Mouse (Mus musculus) myocyte (in vitro differentiated cells): ENCODE results near the gene Olfml1. TPM values are rescaled to one million over a fixed set of nuclear protein-coding genes. Genes with fewer than 3 reads are reported as not detected.

Experiments
- H3K27me3 ChIP-seq: one replicate; pipeline ENCODE4 v1.6.1; 2011; ENCODE audit not compliant: control insufficient read depth, insufficient read depth, insufficient read length
- H3K36me3 ChIP-seq: one replicate; pipeline ENCODE4 v1.6.1; 2011; ENCODE audit not compliant: control insufficient read depth, insufficient read depth
- H3K4me2 ChIP-seq: one replicate; pipeline ENCODE4 v1.6.1; 2011; ENCODE audit warnings: low read depth, control low read depth
- H3K4me3 ChIP-seq: one replicate; pipeline ENCODE4 v1.5.1; 2011; ENCODE audit warnings: mild to moderate bottlenecking, control low read depth, moderate library complexity
- H3K79me2 ChIP-seq: one replicate; pipeline ENCODE4 v1.6.1; 2011; ENCODE audit not compliant: control insufficient read depth, insufficient read depth
- H3ac ChIP-seq: one replicate; pipeline ENCODE4 v1.6.1; 2011; ENCODE audit not compliant: control insufficient read depth, insufficient read length
- CEBPB ChIP-seq: IDR thresholded peaks from 2 replicates; pipeline ENCODE4 v1.6.1; 2011; ENCODE audit warnings: mild to moderate bottlenecking, moderate library complexity; ENCODE audit not compliant: poor library complexity, insufficient read depth, severe bottlenecking
- E2F4 ChIP-seq: IDR thresholded peaks from one replicate; pipeline ENCODE4 v1.6.1; 2011; ENCODE audit warnings: mild to moderate bottlenecking, control low read depth, moderate library complexity; ENCODE audit not compliant: insufficient read depth
- MAX ChIP-seq: IDR thresholded peaks from one replicate; pipeline ENCODE4 v1.6.1; 2011; ENCODE audit warnings: low read depth, mild to moderate bottlenecking, control low read depth
- MYOD1 ChIP-seq, 3 experiments: IDR thresholded peaks; one replicate each; pipeline ENCODE4 v1.6.1; 2011; ENCODE audit warnings: control low read depth in 2 of 3, low read depth in 2 of 3, mild to moderate bottlenecking in 2 of 3, moderate library complexity in 1 of 3; ENCODE audit not compliant: insufficient read length in 2 of 3, control insufficient read depth in 1 of 3
- MYOG ChIP-seq, 3 experiments: IDR thresholded peaks; one replicate each; pipeline ENCODE4 v1.6.1; 2011; ENCODE audit warnings: control low read depth in 2 of 3, low read depth in 2 of 3, mild to moderate bottlenecking in 2 of 3; ENCODE audit not compliant: insufficient read length in 2 of 3, control insufficient read depth in 1 of 3, insufficient read depth in 1 of 3
- POLR2A ChIP-seq: IDR thresholded peaks from one replicate; pipeline ENCODE4 v1.6.1; 2011; ENCODE audit warnings: low read depth, mild to moderate bottlenecking, control low read depth, moderate library complexity; ENCODE audit not compliant: insufficient read length
- POLR2AphosphoS2 ChIP-seq: IDR thresholded peaks from one replicate; pipeline ENCODE4 v1.6.1; 2011; ENCODE audit warnings: low read depth, control low read depth; ENCODE audit not compliant: insufficient read length
- REST ChIP-seq: IDR thresholded peaks from one replicate; pipeline ENCODE4 v1.6.1; 2011; ENCODE audit warnings: mild to moderate bottlenecking, control low read depth, moderate library complexity; ENCODE audit not compliant: insufficient read depth, insufficient read length
- SRF ChIP-seq: IDR thresholded peaks from one replicate; pipeline ENCODE4 v1.6.1; 2011; ENCODE audit warnings: low read depth; ENCODE audit not compliant: control insufficient read depth, insufficient read length
- TCF12 ChIP-seq: IDR thresholded peaks from one replicate; pipeline ENCODE4 v1.6.1; 2011; ENCODE audit warnings: mild to moderate bottlenecking, control low read depth; ENCODE audit not compliant: poor library complexity, insufficient read depth, severe bottlenecking
- TCF3 ChIP-seq: IDR thresholded peaks from one replicate; pipeline ENCODE4 v1.6.1; 2011; ENCODE audit warnings: low read depth, control low read depth; ENCODE audit not compliant: insufficient read length
- USF1 ChIP-seq: IDR thresholded peaks from one replicate; pipeline ENCODE4 v1.6.1; 2011; ENCODE audit warnings: low read depth, mild to moderate bottlenecking, control low read depth, moderate library complexity
- polyA plus RNA-seq: library from polyadenylated mRNA; unstranded; fragments of >200 nt; fragmentation: generic; extraction: Trizol; gene quantifications from one replicate; pipeline ENCODE4 v1.2.1, GENCODE M21; 2012; ENCODE audit warnings: missing spikeins

Gene Olfml1
- polyA plus RNA-seq, 1 experiment: not detected

- Histone ChIP-seq H3K27me3 (no peaks in the 10 kb centered on the region), H3K36me3 (no peaks in the 10 kb centered on the region), H3K4me2 (no peak overlapping the region), H3ac (no peak overlapping the region), H3K4me3 (no peak overlapping the region), H3K79me2 (no peaks in the 10 kb centered on the region)
- TF ChIP-seq REST: no peak
- no peak for TF ChIP-seq USF1
- no peak for TF ChIP-seq MYOD1 (IDR thresholded peaks at IDR 0.05; ENCODE audit: control insufficient read depth in 1 of 3, insufficient read length in 2 of 3, low read depth in 2 of 3)
- no peak for TF ChIP-seq POLR2AphosphoS2
- TF ChIP-seq POLR2A: no peak
- TF ChIP-seq TCF3: no peak
- TF ChIP-seq CEBPB: no peak
- no peak for TF ChIP-seq SRF
- TF ChIP-seq TCF12: no peak
Measured at GRCm38 (mm10) chr7:107563727-107564126, 3.5 kb upstream of the Olfml1 start.

GRCm38 (mm10) chr7:107567674-107568073, 428 bp downstream of the Olfml1 start:
- H3K36me3 ChIP-seq: no peaks in the 10 kb centered on the region
- no peaks in the 10 kb centered on the region for H3K27me3 ChIP-seq
- no peak overlapping the region for H3K4me3 ChIP-seq

GRCm38 (mm10) chr7:107568971-107569370, 1.7 kb downstream of the Olfml1 start:
- Histone ChIP-seq H3K4me2 (no peak overlapping the region), H3K4me3 (no peak overlapping the region), H3ac (no peak overlapping the region), H3K27me3 (no peaks in the 10 kb centered on the region), H3K79me2 (no peaks in the 10 kb centered on the region), H3K36me3 (no peaks in the 10 kb centered on the region)
- TF ChIP-seq TCF3 (no peak), USF1 (no peak), MYOG (IDR thresholded peaks at IDR 0.05; ENCODE audit: control insufficient read depth in 1 of 3, insufficient read depth in 1 of 3, insufficient read length in 2 of 3, low read depth in 2 of 3) (no peak), CEBPB (no peak), MYOD1 (IDR thresholded peaks at IDR 0.05; ENCODE audit: control insufficient read depth in 1 of 3, insufficient read length in 2 of 3, low read depth in 2 of 3) (no peak), TCF12 (no peak), REST (no peak), SRF (no peak), MAX (no peak), POLR2A (no peak), POLR2AphosphoS2 (no peak), E2F4 (no peak)

More at GRCm38 (mm10) chr7:107567674-107568073, 428 bp downstream of the Olfml1 start:
- H3ac ChIP-seq: no peak overlapping the region
- no peaks in the 10 kb centered on the region for H3K79me2 ChIP-seq
- TF ChIP-seq REST: no peak
- TF ChIP-seq TCF3: no peak
- TF ChIP-seq E2F4: no peak
- TF ChIP-seq TCF12: no peak
- no peak for TF ChIP-seq CEBPB
- TF ChIP-seq POLR2AphosphoS2: no peak
- TF ChIP-seq MYOG (IDR thresholded peaks at IDR 0.05; ENCODE audit: control insufficient read depth in 1 of 3, insufficient read depth in 1 of 3, insufficient read length in 2 of 3, low read depth in 2 of 3): no peak
- TF ChIP-seq SRF: no peak
- TF ChIP-seq MYOD1 (IDR thresholded peaks at IDR 0.05; ENCODE audit: control insufficient read depth in 1 of 3, insufficient read length in 2 of 3, low read depth in 2 of 3): no peak
- no peak for TF ChIP-seq USF1
- no peak for TF ChIP-seq POLR2A
- no peak for TF ChIP-seq MAX
- no peak overlapping the region for H3K4me2 ChIP-seq

- Histone ChIP-seq H3K79me2 (no peaks in the 10 kb centered on the region), H3K27me3 (no peaks in the 10 kb centered on the region), H3K4me3 (no peak overlapping the region), H3K4me2 (no peak overlapping the region), H3ac (no peak overlapping the region), H3K36me3 (no peaks in the 10 kb centered on the region)
- TF ChIP-seq POLR2AphosphoS2: no peak
- TF ChIP-seq MYOG (IDR thresholded peaks at IDR 0.05; ENCODE audit: control insufficient read depth in 1 of 3, insufficient read depth in 1 of 3, insufficient read length in 2 of 3, low read depth in 2 of 3): no peak
- TF ChIP-seq SRF: no peak
- no peak for TF ChIP-seq CEBPB
- no peak for TF ChIP-seq MYOD1 (IDR thresholded peaks at IDR 0.05; ENCODE audit: control insufficient read depth in 1 of 3, insufficient read length in 2 of 3, low read depth in 2 of 3)
- no peak for TF ChIP-seq REST
- no peak for TF ChIP-seq POLR2A
- TF ChIP-seq MAX: no peak
- no peak for TF ChIP-seq E2F4
- no peak for TF ChIP-seq TCF3
- TF ChIP-seq TCF12: no peak
- TF ChIP-seq USF1: no peak
Measured at GRCm38 (mm10) chr7:107573856-107574255, 6.6 kb downstream of the Olfml1 start.

- no peaks in the 10 kb centered on the region for H3K79me2 ChIP-seq
- H3ac ChIP-seq: no peak overlapping the region
- H3K4me3 ChIP-seq: no peak overlapping the region
- no peaks in the 10 kb centered on the region for H3K36me3 ChIP-seq
- H3K4me2 ChIP-seq: no peak overlapping the region
- TF ChIP-seq MYOD1 (IDR thresholded peaks at IDR 0.05; ENCODE audit: control insufficient read depth in 1 of 3, insufficient read length in 2 of 3, low read depth in 2 of 3) (no peak), USF1 (no peak), MYOG (IDR thresholded peaks at IDR 0.05; ENCODE audit: control insufficient read depth in 1 of 3, insufficient read depth in 1 of 3, insufficient read length in 2 of 3, low read depth in 2 of 3) (no peak), TCF3 (no peak), CEBPB (no peak), MAX (no peak), POLR2AphosphoS2 (no peak), POLR2A (no peak), TCF12 (no peak), E2F4 (no peak), REST (no peak), SRF (no peak)
- no peaks in the 10 kb centered on the region for H3K27me3 ChIP-seq
Measured at GRCm38 (mm10) chr7:107574276-107574675, 7.0 kb downstream of the Olfml1 start.
